Mouse (Mus musculus) midbrain, embryonic 14.5 days (tissue): ENCODE measurements at regions not wholly inside any gene's neighbourhood (a gene's known extent, or its start where the extent isn't known, plus 50 kb on each side); places are given as distances from the start of the nearest gene placed in this dataset.

Experiments used
- ATAC-seq: fragments of 200-750 bp; cut with Nextera tagmentation; 2 replicates; pipeline ENCODE4 v1.8.0; 2017; ENCODE audit warnings: moderate number of reproducible peaks, moderate library complexity; ENCODE audit not compliant: low FRiP score, low TSS enrichment
- DNase-seq: peaks from one replicate; pipeline ENCODE4 v3.0.0-alpha.2; 2015
- H3K27ac ChIP-seq: fragments of 300-500 bp; sonication (generic); replicated peaks from 2 replicates; pipeline ENCODE4 v1.5.1; 2014; ENCODE audit warnings: mild to moderate bottlenecking, low read depth, low read length, moderate library complexity
- H3K27me3 ChIP-seq: fragments of 300-500 bp; sonication (generic); 2 replicates; pipeline ENCODE4 v1.6.1; 2014; ENCODE audit warnings: low read length, control low read depth, mixed read lengths; ENCODE audit not compliant: control insufficient read depth, insufficient read depth
- H3K36me3 ChIP-seq: fragments of 300-500 bp; sonication (generic); 2 replicates; pipeline ENCODE4 v1.6.1; 2014; ENCODE audit warnings: low read length, control low read depth; ENCODE audit not compliant: control insufficient read depth, insufficient read depth
- H3K4me1 ChIP-seq: fragments of 300-500 bp; sonication (generic); 2 replicates; pipeline ENCODE4 v1.6.1; 2014; ENCODE audit warnings: mild to moderate bottlenecking, antibody characterized with exemption, low read length, control low read depth; ENCODE audit not compliant: control insufficient read depth, insufficient read depth
- H3K4me2 ChIP-seq: fragments of 300-500 bp; sonication (generic); 2 replicates; pipeline ENCODE4 v1.6.1; 2014; ENCODE audit warnings: mild to moderate bottlenecking, low read length, moderate library complexity
- H3K4me3 ChIP-seq: fragments of 300-500 bp; sonication (generic); replicated peaks from 2 replicates; pipeline ENCODE4 v1.5.1; 2014; ENCODE audit warnings: low read depth, low read length
- H3K9ac ChIP-seq: fragments of 300-500 bp; sonication (generic); replicated peaks from 2 replicates; pipeline ENCODE4 v1.6.1; 2014; ENCODE audit warnings: mild to moderate bottlenecking, low read length, moderate library complexity
- H3K9me3 ChIP-seq: fragments of 300-500 bp; sonication (generic); 2 replicates; pipeline ENCODE4 v1.6.1; 2016; ENCODE audit warnings: low read length, control low read depth, mixed read lengths; ENCODE audit not compliant: control insufficient read depth
- WGBS: fragments of 180-500 bp; shearing (Covaris S2); extraction: QIAGEN DNeasy Blood & Tissue Kit; methylation state at CpG from one replicate; pipeline ENCODE4 v1.1.7; 2014; 5-methylcytosine and 5-hydroxymethylcytosine counted together

DNA sequence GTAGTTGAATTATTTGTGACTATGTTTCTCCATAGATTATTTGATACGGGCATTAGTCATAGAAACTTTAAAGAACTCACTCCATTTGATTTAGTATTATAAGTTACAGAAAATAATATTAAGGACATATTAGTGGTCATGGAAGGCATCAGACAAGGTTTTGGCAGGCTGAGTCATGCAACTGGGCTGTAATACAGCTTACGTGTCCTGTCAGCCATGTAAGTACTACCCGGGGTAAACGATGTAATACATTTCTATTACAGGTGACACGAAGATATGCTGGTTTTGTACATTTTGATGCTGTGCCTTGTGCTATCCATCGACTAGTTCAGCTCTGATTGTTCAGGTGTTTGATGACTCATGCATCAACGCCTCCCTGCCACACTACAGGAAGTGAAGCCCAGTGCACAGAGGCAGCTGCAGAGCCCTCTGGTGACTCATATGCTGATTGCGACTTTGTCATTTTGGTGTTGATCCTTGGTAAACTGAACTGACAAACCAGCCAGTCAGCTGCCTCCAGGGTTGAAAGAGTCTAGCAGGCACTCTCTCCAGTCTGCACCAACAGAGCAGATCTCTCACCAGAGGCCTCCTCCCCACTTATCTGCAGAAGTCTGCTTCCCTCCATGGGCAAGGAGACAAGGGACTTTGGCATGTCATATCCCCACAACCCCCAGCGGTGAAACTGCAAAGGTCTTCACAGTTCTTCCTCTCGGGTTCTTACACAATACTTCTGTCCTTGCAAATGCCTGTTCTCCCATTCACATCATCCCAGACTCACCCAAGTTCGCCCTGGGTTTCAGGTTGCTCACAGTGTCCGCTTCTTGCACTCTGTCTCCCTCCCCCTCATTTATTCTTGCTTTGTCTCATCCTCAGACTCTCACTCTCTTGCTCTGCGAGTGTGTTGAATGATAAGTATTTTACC lies 165.9 kb upstream of the Npy start:
- H3K9ac ChIP-seq = no peak overlapping the region
- H3K27ac ChIP-seq = no peak overlapping the region
- DNase-seq (peak; percentile 15), ATAC-seq (no peak)
- H3K4me1 ChIP-seq = no peaks in the 10 kb centered on the region
- H3K36me3 ChIP-seq = no peaks in the 10 kb centered on the region
- 75% methylated on average over 13 of the region's 13 CpGs for WGBS
- no peak overlapping the region for H3K4me2 ChIP-seq
- no peaks in the 10 kb centered on the region for H3K9me3 ChIP-seq
- H3K4me3 ChIP-seq = no peak overlapping the region
- no peaks in the 10 kb centered on the region for H3K27me3 ChIP-seq

GRCm38 (mm10) chr6:49657988-49658387 lies 164.5 kb upstream of the Npy start:
- no peak overlapping the region for H3K4me2 ChIP-seq
- no peak overlapping the region for H3K9ac ChIP-seq
- no peaks in the 10 kb centered on the region for H3K36me3 ChIP-seq
- H3K4me1 ChIP-seq = no peaks in the 10 kb centered on the region
- no peak for ATAC-seq
- no peak for DNase-seq
- no peaks in the 10 kb centered on the region for H3K27me3 ChIP-seq
- no peak overlapping the region for H3K27ac ChIP-seq
- H3K4me3 ChIP-seq = no peak overlapping the region
- 75% methylated on average over 9 of the region's 9 CpGs for WGBS
- no peaks in the 10 kb centered on the region for H3K9me3 ChIP-seq

GRCm38 (mm10) chr6:49670991-49671390 lies 151.5 kb upstream of the Npy start:
- H3K4me2 ChIP-seq = no peak overlapping the region
- no peaks in the 10 kb centered on the region for H3K27me3 ChIP-seq
- no peak overlapping the region for H3K9ac ChIP-seq
- no peak overlapping the region for H3K4me3 ChIP-seq
- no peaks in the 10 kb centered on the region for H3K4me1 ChIP-seq
- no peaks in the 10 kb centered on the region for H3K9me3 ChIP-seq
- DNase-seq (no peak), ATAC-seq (no peak)
- 93% methylated on average over 5 of the region's 5 CpGs for WGBS
- H3K27ac ChIP-seq = no peak overlapping the region
- no peaks in the 10 kb centered on the region for H3K36me3 ChIP-seq

GRCm38 (mm10) chr6:49671912-49672311 lies 150.6 kb upstream of the Npy start:
- ATAC-seq = no peak
- Histone ChIP-seq H3K4me2 (no peak overlapping the region), H3K4me3 (no peak overlapping the region), H3K27me3 (no peaks in the 10 kb centered on the region), H3K9me3 (no peaks in the 10 kb centered on the region), H3K27ac (no peak overlapping the region), H3K9ac (no peak overlapping the region), H3K36me3 (no peaks in the 10 kb centered on the region), H3K4me1 (no peaks in the 10 kb centered on the region)
- DNase-seq = no peak
- WGBS = 86% methylated on average over 2 of the region's 2 CpGs

GRCm38 (mm10) chr6:49686776-49687175 lies 135.7 kb upstream of the Npy start:
- no peak for DNase-seq
- Histone ChIP-seq H3K4me2 (no peak overlapping the region), H3K27ac (no peak overlapping the region), H3K9ac (no peak overlapping the region), H3K36me3 (no peaks in the 10 kb centered on the region), H3K4me1 (no peaks in the 10 kb centered on the region), H3K4me3 (no peak overlapping the region), H3K27me3 (no peaks in the 10 kb centered on the region), H3K9me3 (no peaks in the 10 kb centered on the region)
- ATAC-seq = no peak
- 83% methylated on average over 4 of the region's 4 CpGs for WGBS

GRCm38 (mm10) chr6:49692032-49692539 lies 130.4 kb upstream of the Npy start:
- Histone ChIP-seq H3K27ac (no peak overlapping the region), H3K4me1 (no peaks in the 10 kb centered on the region), H3K4me2 (no peak overlapping the region), H3K4me3 (no peak overlapping the region), H3K9me3 (no peaks in the 10 kb centered on the region), H3K36me3 (no peaks in the 10 kb centered on the region), H3K9ac (no peak overlapping the region), H3K27me3 (no peaks in the 10 kb centered on the region)
- WGBS = 61% methylated on average over 6 of the region's 6 CpGs
- no peak for DNase-seq
- ATAC-seq = no peak

GRCm38 (mm10) chr6:49694851-49695250 lies 127.7 kb upstream of the Npy start:
- DNase-seq (no peak), ATAC-seq (no peak)
- Histone ChIP-seq H3K27ac (no peak overlapping the region), H3K4me2 (no peak overlapping the region), H3K4me1 (no peaks in the 10 kb centered on the region), H3K27me3 (no peaks in the 10 kb centered on the region), H3K4me3 (no peak overlapping the region), H3K9ac (no peak overlapping the region), H3K36me3 (no peaks in the 10 kb centered on the region), H3K9me3 (no peaks in the 10 kb centered on the region)
- 66% methylated on average over 5 of the region's 5 CpGs for WGBS

- H3K4me3 ChIP-seq = no peak overlapping the region
- H3K36me3 ChIP-seq = no peaks in the 10 kb centered on the region
- no peak overlapping the region for H3K27ac ChIP-seq
- WGBS = 74% methylated on average over 10 of the region's 10 CpGs
- H3K4me1 ChIP-seq = no peaks in the 10 kb centered on the region
- no peak overlapping the region for H3K4me2 ChIP-seq
- no peaks in the 10 kb centered on the region for H3K27me3 ChIP-seq
- H3K9me3 ChIP-seq = no peaks in the 10 kb centered on the region
- H3K9ac ChIP-seq = no peak overlapping the region
- no peak for ATAC-seq
- DNase-seq = peak; percentile 7
Observed at GRCm38 (mm10) chr6:49696990-49697389, 125.5 kb upstream of the Npy start.

DNA sequence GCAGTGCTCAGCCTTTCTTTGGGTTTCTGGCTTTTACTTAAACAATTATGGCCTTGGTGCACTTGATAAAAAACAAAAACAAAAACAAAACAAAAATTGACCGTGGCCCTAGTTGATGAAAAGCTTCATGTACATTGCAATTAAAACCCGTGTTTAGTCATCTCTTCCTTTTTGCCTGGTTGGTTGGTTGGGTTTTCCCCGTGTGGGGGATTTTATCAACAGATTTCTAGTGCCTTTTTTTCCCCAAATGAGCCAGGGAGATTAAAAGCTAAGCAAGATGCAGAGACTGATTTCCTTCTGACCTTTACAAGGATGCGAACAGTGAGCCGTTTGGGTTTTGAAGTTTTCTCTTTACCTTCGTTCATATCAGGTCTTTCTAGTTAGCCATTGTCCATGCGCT lies 121.1 kb upstream of the Npy start:
- no peaks in the 10 kb centered on the region for H3K9me3 ChIP-seq
- no peak overlapping the region for H3K27ac ChIP-seq
- no peaks in the 10 kb centered on the region for H3K4me1 ChIP-seq
- 92% methylated on average over 7 of the region's 7 CpGs for WGBS
- ATAC-seq (no peak), DNase-seq (no peak)
- no peak overlapping the region for H3K4me3 ChIP-seq
- no peaks in the 10 kb centered on the region for H3K27me3 ChIP-seq
- H3K9ac ChIP-seq = no peak overlapping the region
- no peaks in the 10 kb centered on the region for H3K36me3 ChIP-seq
- H3K4me2 ChIP-seq = no peak overlapping the region
